Mouse (Mus musculus) hindbrain, embryonic 15.5 days (tissue): ENCODE results near the gene Tmem87a. TPM values are rescaled to one million over a fixed set of nuclear protein-coding genes. Genes with fewer than 3 reads are reported as not detected.

Source experiments
- ATAC-seq: fragments of 200-750 bp; cut with Nextera tagmentation; 2 replicates; pipeline ENCODE4 v1.8.0; 2017; ENCODE audit warnings: low read depth, moderate number of reproducible peaks, moderate TSS enrichment; ENCODE audit not compliant: low FRiP score
- H3K27ac ChIP-seq: fragments of 300-500 bp; sonication (generic); replicated peaks from 2 replicates; pipeline ENCODE4 v1.5.1; 2015; ENCODE audit warnings: mild to moderate bottlenecking, inconsistent platforms
- H3K27me3 ChIP-seq: fragments of 300-500 bp; sonication (generic); 2 replicates; pipeline ENCODE4 v1.6.1; 2015; ENCODE audit warnings: control low read depth, inconsistent platforms
- H3K36me3 ChIP-seq: fragments of 300-500 bp; sonication (generic); 2 replicates; pipeline ENCODE4 v1.6.1; 2015; ENCODE audit warnings: control low read depth, inconsistent platforms
- H3K4me1 ChIP-seq: fragments of 300-500 bp; sonication (generic); replicated peaks from 2 replicates; pipeline ENCODE4 v1.6.1; 2015; ENCODE audit warnings: control low read depth, inconsistent platforms
- H3K4me2 ChIP-seq: fragments of 300-500 bp; sonication (generic); 2 replicates; pipeline ENCODE4 v1.6.1; 2015; ENCODE audit warnings: moderate library complexity, mild to moderate bottlenecking, inconsistent platforms
- H3K4me3 ChIP-seq: fragments of 300-500 bp; sonication (generic); 2 replicates; pipeline ENCODE4 v1.5.1; 2015; ENCODE audit warnings: mild to moderate bottlenecking, inconsistent platforms
- H3K9ac ChIP-seq: fragments of 300-500 bp; sonication (generic); 2 replicates; pipeline ENCODE4 v1.6.1; 2015; ENCODE audit warnings: inconsistent platforms
- H3K9me3 ChIP-seq: fragments of 300-500 bp; sonication (generic); 2 replicates; pipeline ENCODE4 v1.6.1; 2016; ENCODE audit warnings: control low read depth, inconsistent platforms
- WGBS: fragments of 180-500 bp; shearing (Covaris S2); methylation state at CpG from one replicate; pipeline ENCODE4 v1.1.7; 2015; 5-methylcytosine and 5-hydroxymethylcytosine counted together
- polyA plus RNA-seq: library from polyadenylated mRNA; unstranded; fragments of >200 nt; fragmentation: Nextera tagmentation; extraction: Ambion mirVana; gene quantifications from 2 replicates; pipeline ENCODE4 v1.2.1, GENCODE M21; 2015

Gene Tmem87a
- polyA plus RNA-seq, 1 experiment from 2014 or later = 5.1 TPM

DNA sequence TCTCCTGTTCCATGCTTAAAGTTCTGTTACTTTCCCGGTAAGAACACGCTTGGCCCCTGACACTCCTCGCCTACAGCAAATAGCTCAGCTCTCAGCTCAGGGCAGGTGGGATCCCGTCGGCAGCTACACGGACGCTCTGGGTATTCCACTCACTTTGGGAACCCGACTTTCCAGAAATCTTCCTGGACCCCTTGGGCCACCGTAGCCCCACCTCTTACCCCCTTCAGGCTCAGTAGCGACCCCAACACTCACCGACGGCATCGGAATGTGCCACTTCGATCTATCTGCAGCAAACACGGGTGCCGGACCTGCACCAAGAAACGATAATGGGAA, 294 bp downstream of the Tmem87a start, which contains the start of gene Ganc:
TSS of gene Ganc (plus strand) at position 244 of the 333 bp plus-strand sequence.
- H3K4me1 ChIP-seq = peaks cover 29% of the 10 kb centered on the region
- peak; percentile 88 for ATAC-seq
- under 1% methylated on average over 17 of the region's 17 CpGs for WGBS
- H3K27ac ChIP-seq = peak within 1 kb of the TSS; percentile 92
- no peaks in the 10 kb centered on the region for H3K36me3 ChIP-seq
- no peaks in the 10 kb centered on the region for H3K9me3 ChIP-seq
- H3K4me3 ChIP-seq = peak within 1 kb of the TSS; percentile 90
- no peaks in the 10 kb centered on the region for H3K27me3 ChIP-seq
- H3K4me2 ChIP-seq = peak within 1 kb of the TSS; percentile 69
- peak within 1 kb of the TSS; percentile 77 for H3K9ac ChIP-seq

DNA sequence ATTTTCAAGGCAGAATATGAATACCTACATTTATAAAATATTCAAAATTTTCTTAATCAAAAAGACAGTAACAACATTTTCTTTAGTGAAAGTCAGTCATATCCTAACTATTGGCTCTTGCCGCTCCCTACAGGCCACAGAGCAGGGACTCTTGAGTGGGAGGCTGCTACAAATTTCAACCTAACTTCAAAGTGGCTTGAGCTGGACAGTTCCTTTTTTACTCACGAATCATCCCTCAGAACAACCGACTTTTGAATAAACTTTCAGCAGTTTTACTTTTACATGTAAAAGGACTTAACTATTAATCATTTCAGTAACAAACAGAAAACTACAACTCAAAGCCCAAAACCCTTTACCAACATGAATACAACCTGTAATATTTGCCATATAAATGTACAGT, 1.1 kb downstream of the Tmem87a start:
- Histone ChIP-seq H3K9ac (0 out of 2 replicates have a peak overlapping the region, but pooled peaks have one; percentile 77), H3K27me3 (no peaks in the 10 kb centered on the region)
- WGBS = 58% methylated on average over 3 of the region's 3 CpGs

DNA sequence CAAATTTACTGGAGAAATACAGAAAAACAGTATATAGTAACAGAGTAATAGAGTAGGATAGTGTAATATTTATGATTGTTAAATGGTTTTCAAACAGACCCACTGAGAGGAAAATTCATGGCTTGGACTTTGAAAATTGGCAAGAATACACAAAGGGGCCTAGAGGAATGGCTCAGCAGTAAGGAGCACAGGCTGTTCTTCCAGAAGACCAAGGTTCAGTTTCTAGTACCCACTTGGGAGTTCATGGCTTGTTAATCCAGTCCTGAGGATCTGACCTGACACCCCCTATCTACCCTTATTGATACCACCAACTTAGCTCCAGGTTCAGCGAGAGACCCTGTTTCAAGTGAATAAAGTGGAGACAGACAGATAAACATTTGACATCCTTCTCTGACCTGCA, 6.0 kb downstream of the Tmem87a start:
- no peak for ATAC-seq
- 96% methylated on average over 1 of the region's 1 CpGs for WGBS
- no peak overlapping the region for H3K27ac ChIP-seq
- no peaks in the 10 kb centered on the region for H3K9me3 ChIP-seq
- no peak overlapping the region for H3K4me2 ChIP-seq
- no peaks in the 10 kb centered on the region for H3K27me3 ChIP-seq
- no peak overlapping the region for H3K9ac ChIP-seq
- peaks cover 16% of the 10 kb centered on the region for H3K4me1 ChIP-seq
- peaks cover 24% of the 10 kb centered on the region for H3K36me3 ChIP-seq
- H3K4me3 ChIP-seq = no peak overlapping the region

More for the DNA sequence above, 1.1 kb downstream of the Tmem87a start:
- no peak for ATAC-seq
- Histone ChIP-seq H3K9me3 (no peaks in the 10 kb centered on the region), H3K4me2 (peak overlapping the region; percentile 69), H3K4me3 (peak overlapping the region; percentile 90), H3K27ac (no peak overlapping the region), H3K36me3 (no peaks in the 10 kb centered on the region), H3K4me1 (peaks cover 29% of the 10 kb centered on the region)

GRCm38 (mm10) chr2:120392406-120392805, 11.5 kb downstream of the Tmem87a start:
- Histone ChIP-seq H3K27ac (no peak overlapping the region), H3K4me2 (no peak overlapping the region), H3K27me3 (no peaks in the 10 kb centered on the region), H3K4me3 (no peak overlapping the region), H3K9ac (no peak overlapping the region), H3K36me3 (peaks cover 59% of the 10 kb centered on the region), H3K9me3 (no peaks in the 10 kb centered on the region), H3K4me1 (no peaks in the 10 kb centered on the region)
- no peak for ATAC-seq

DNA sequence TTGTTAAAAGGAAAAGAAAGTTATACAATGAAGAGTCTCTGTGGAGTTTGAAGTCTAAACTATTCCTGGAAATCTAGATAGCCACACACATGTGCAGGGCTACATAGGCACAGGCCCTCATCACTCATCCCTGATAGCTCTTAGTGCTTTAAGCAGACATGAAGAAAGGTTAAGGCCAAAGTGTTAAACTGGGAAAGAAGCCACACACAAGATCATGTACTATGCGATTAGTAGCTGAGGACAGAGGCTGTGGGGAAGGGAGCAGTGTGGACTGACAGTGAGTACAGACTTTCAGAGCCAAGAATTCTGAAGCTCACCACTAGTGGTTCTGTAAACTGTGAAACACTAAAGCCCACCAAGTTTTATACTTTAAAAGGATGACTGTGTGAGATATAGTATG, 13.0 kb downstream of the Tmem87a start:
- ATAC-seq = no peak
- H3K4me2 ChIP-seq = no peak overlapping the region
- H3K27me3 ChIP-seq = no peaks in the 10 kb centered on the region
- no peak overlapping the region for H3K4me3 ChIP-seq
- peaks cover 55% of the 10 kb centered on the region for H3K36me3 ChIP-seq
- H3K9ac ChIP-seq = no peak overlapping the region
- H3K4me1 ChIP-seq = no peaks in the 10 kb centered on the region
- H3K27ac ChIP-seq = no peak overlapping the region
- H3K9me3 ChIP-seq = no peaks in the 10 kb centered on the region
- 96% methylated on average over 1 of the region's 1 CpGs for WGBS

DNA sequence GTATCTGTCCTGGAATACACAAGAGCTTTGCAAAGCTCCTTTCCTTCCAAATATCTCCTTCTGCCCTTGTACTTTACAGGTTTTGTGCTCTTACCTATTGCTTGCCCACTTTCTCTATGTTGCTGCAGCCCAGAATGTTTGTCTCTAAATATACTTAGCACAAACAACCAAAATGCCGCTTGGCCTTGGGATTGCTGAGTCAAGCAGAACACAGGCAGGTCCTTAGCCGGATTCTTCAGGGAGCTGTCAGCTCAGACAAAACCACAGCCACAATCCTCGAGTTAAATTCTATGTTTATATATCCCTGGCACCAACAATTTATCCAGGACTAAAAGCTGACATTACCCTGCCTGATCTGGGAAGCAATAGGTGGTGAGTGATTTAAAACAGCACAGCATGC, 14.5 kb downstream of the Tmem87a start:
- Histone ChIP-seq H3K4me2 (no peak overlapping the region), H3K4me3 (no peak overlapping the region), H3K36me3 (peaks cover 46% of the 10 kb centered on the region), H3K4me1 (no peaks in the 10 kb centered on the region), H3K27me3 (no peaks in the 10 kb centered on the region), H3K9ac (no peak overlapping the region), H3K9me3 (no peaks in the 10 kb centered on the region), H3K27ac (no peak overlapping the region)
- ATAC-seq = no peak
- WGBS = 85% methylated on average over 3 of the region's 3 CpGs

GRCm38 (mm10) chr2:120387291-120387690, 16.6 kb downstream of the Tmem87a start:
- ATAC-seq = no peak
- Histone ChIP-seq H3K4me1 (no peaks in the 10 kb centered on the region), H3K36me3 (peaks cover 36% of the 10 kb centered on the region), H3K4me3 (no peak overlapping the region), H3K9me3 (no peaks in the 10 kb centered on the region), H3K27me3 (no peaks in the 10 kb centered on the region), H3K4me2 (no peak overlapping the region), H3K27ac (no peak overlapping the region), H3K9ac (no peak overlapping the region)
- WGBS = 96% methylated on average over 1 of the region's 1 CpGs

DNA sequence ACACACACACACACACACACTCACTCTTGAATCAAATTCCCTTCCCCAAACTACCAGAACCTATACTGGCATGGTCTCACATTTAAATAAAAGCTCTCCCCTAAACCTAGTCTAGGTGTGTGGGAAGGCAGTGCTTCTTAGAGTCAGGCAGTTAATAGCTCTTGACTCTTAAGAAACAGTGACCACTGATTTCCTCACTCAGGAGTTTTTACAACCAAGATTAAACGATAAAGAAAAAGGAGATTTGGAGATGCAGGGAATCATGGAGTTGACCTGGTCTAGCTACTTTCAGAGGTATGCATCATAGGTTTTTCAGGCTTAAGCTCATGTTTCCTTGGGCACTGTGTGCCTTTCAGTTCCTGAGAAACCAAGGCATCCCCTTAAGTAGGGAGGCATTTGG, 17.6 kb downstream of the Tmem87a start:
- Histone ChIP-seq H3K4me3 (no peak overlapping the region), H3K9ac (no peak overlapping the region), H3K4me2 (no peak overlapping the region), H3K4me1 (no peaks in the 10 kb centered on the region), H3K9me3 (no peaks in the 10 kb centered on the region), H3K27me3 (no peaks in the 10 kb centered on the region), H3K36me3 (peaks cover 35% of the 10 kb centered on the region), H3K27ac (no peak overlapping the region)
- ATAC-seq = no peak
- 97% methylated on average over 1 of the region's 1 CpGs for WGBS

DNA sequence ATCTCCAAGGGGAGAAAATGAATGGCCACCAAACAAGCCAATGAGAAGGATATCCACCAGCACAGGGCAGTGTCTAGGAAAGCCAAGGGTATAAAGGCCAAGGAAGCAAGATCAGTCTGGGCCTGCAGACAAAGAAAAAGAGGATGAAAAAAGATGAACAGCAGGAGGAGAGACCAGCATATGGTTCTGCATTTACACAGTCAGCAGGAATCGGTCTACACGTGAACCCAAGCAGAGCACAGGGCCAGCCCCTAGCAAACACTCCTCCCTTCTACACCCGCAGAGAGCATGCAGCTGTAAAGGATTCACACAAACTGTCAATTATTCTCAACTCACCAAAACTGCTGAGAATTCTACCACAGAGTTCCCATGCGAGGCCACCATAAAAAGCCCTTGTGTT, 30.1 kb downstream of the Tmem87a start:
- Histone ChIP-seq H3K36me3 (peaks cover 66% of the 10 kb centered on the region), H3K27ac (no peak overlapping the region), H3K9ac (no peak overlapping the region), H3K4me2 (no peak overlapping the region), H3K4me1 (no peaks in the 10 kb centered on the region), H3K9me3 (no peaks in the 10 kb centered on the region), H3K27me3 (no peaks in the 10 kb centered on the region), H3K4me3 (no peak overlapping the region)
- ATAC-seq = no peak
- WGBS = 70% methylated on average over 4 of the region's 4 CpGs

GRCm38 (mm10) chr2:120367416-120368207, 36.3 kb downstream of the Tmem87a start:
- WGBS = 95% methylated on average over 4 of the region's 4 CpGs
- H3K36me3 ChIP-seq = peaks cover 68% of the 10 kb centered on the region
- no peaks in the 10 kb centered on the region for H3K4me1 ChIP-seq
- no peaks in the 10 kb centered on the region for H3K9me3 ChIP-seq
- no peak overlapping the region for H3K4me2 ChIP-seq
- ATAC-seq = no peak
- H3K4me3 ChIP-seq = no peak overlapping the region
- H3K27me3 ChIP-seq = no peaks in the 10 kb centered on the region
- no peak overlapping the region for H3K9ac ChIP-seq
- no peak overlapping the region for H3K27ac ChIP-seq

- Histone ChIP-seq H3K9me3 (no peaks in the 10 kb centered on the region), H3K4me1 (no peaks in the 10 kb centered on the region), H3K36me3 (peaks cover 71% of the 10 kb centered on the region), H3K4me3 (no peak overlapping the region), H3K4me2 (no peak overlapping the region), H3K27ac (no peak overlapping the region), H3K27me3 (no peaks in the 10 kb centered on the region), H3K9ac (no peak overlapping the region)
- WGBS = 95% methylated on average over 3 of the region's 3 CpGs
- ATAC-seq = no peak
These were observed 37.4 kb downstream of the Tmem87a start for GRCm38 (mm10) chr2:120366501-120366900.

GRCm38 (mm10) chr2:120360425-120360824, 43.5 kb downstream of the Tmem87a start:
- no peak overlapping the region for H3K27ac ChIP-seq
- H3K9ac ChIP-seq = no peak overlapping the region
- no peaks in the 10 kb centered on the region for H3K9me3 ChIP-seq
- no peak overlapping the region for H3K4me3 ChIP-seq
- H3K4me2 ChIP-seq = no peak overlapping the region
- 93% methylated on average over 1 of the region's 1 CpGs for WGBS
- H3K27me3 ChIP-seq = no peaks in the 10 kb centered on the region
- no peak for ATAC-seq
- H3K36me3 ChIP-seq = peaks cover 59% of the 10 kb centered on the region
- H3K4me1 ChIP-seq = no peaks in the 10 kb centered on the region
